Mouse (Mus musculus) ES-E14 (cell line): ENCODE data around the gene Inpp4b. TPM values are rescaled to one million over a fixed set of nuclear protein-coding genes. Genes with fewer than 3 reads are reported as not detected.

Experiments used
- DNase-seq: peaks from one replicate; pipeline ENCODE4 v3.0.0-alpha.2; 2013; ENCODE audit warnings: low read depth, low spot score
- H3K27ac ChIP-seq: 2 replicates; pipeline ENCODE4 v1.5.1; 2012; ENCODE audit warnings: low read depth, mild to moderate bottlenecking, low read length, moderate library complexity, mixed read lengths; ENCODE audit not compliant: poor library complexity, insufficient read depth, severe bottlenecking
- H3K36me3 ChIP-seq: 2 replicates; pipeline ENCODE4 v1.6.1; 2012; ENCODE audit warnings: mild to moderate bottlenecking, low read length, moderate library complexity, mixed read lengths; ENCODE audit not compliant: control insufficient read depth, poor library complexity, insufficient read depth, severe bottlenecking
- H3K4me1 ChIP-seq, 2 experiments: fragments of 150-350 bp in 1 of 2; sonication (generic) in 1 of 2; 2 replicates each; pipeline ENCODE4 v1.6.1; 2012; ENCODE audit warnings: low read length in 2 of 2, mild to moderate bottlenecking in 1 of 2, mixed read lengths in 1 of 2; ENCODE audit not compliant: control insufficient read depth in 2 of 2, insufficient read depth in 2 of 2, poor library complexity in 1 of 2
- H3K4me3 ChIP-seq, 2 experiments: fragments of 150-350 bp in 1 of 2; sonication (generic) in 1 of 2; 2 replicates each; pipeline ENCODE4 v1.5.1; 2012; ENCODE audit warnings: low read length in 2 of 2, low read depth in 1 of 2, mild to moderate bottlenecking in 1 of 2, mixed read lengths in 1 of 2; ENCODE audit not compliant: insufficient read depth in 1 of 2, poor library complexity in 1 of 2, severe bottlenecking in 1 of 2
- H3K9ac ChIP-seq: 2 replicates; pipeline ENCODE4 v1.6.1; 2012; ENCODE audit warnings: low read depth, mild to moderate bottlenecking, low read length, mixed read lengths; ENCODE audit not compliant: poor library complexity, insufficient read depth, severe bottlenecking
- H3K9me3 ChIP-seq: fragments of 150-350 bp; sonication (generic); 2 replicates; pipeline ENCODE4 v1.6.1; 2012; ENCODE audit warnings: low read depth, mild to moderate bottlenecking, low read length; ENCODE audit not compliant: control insufficient read depth, insufficient read depth
- CHD2 ChIP-seq: IDR thresholded peaks from 2 replicates; pipeline ENCODE4 v1.6.1; 2014; ENCODE audit warnings: mild to moderate bottlenecking, low read depth, low read length, inconsistent platforms
- HCFC1 ChIP-seq: IDR thresholded peaks from 2 replicates; pipeline ENCODE4 v1.6.1; 2012; ENCODE audit warnings: low read length, inconsistent platforms, borderline replicate concordance; ENCODE audit not compliant: insufficient read depth
- MAFK ChIP-seq: IDR thresholded peaks from 2 replicates; pipeline ENCODE4 v1.6.1; 2014; ENCODE audit warnings: mild to moderate bottlenecking, low read depth, low read length, inconsistent platforms; ENCODE audit not compliant: insufficient read depth
- ZC3H11A ChIP-seq: IDR thresholded peaks from 2 replicates; pipeline ENCODE4 v1.6.1; 2012; ENCODE audit warnings: low read depth, mild to moderate bottlenecking, inconsistent platforms, low read length, borderline replicate concordance
- ZNF384 ChIP-seq: IDR thresholded peaks from 2 replicates; pipeline ENCODE4 v1.6.1; 2012; ENCODE audit warnings: low read depth, low read length, inconsistent platforms
- in situ Hi-C, 2 experiments: fragments of 600-800 bp; cut with MboI; formaldehyde crosslinking; loops; one replicate each; pipeline ENCODE4 v1.15.1; 2025; ENCODE audit warnings: low sequenced_read_pairs in 2 of 2, inconsistent platforms in 1 of 2; ENCODE audit not compliant: unreplicated experiment in 2 of 2
- total RNA-seq: library from RNA; depleted of rRNA; stranded (reverse); fragments of 300-350 nt; gene quantifications from 2 replicates; pipeline ENCODE4 v1.2.3, GENCODE M21; 2012

The Inpp4b gene
- total RNA-seq, 1 experiment, result 0.98 TPM

DNA sequence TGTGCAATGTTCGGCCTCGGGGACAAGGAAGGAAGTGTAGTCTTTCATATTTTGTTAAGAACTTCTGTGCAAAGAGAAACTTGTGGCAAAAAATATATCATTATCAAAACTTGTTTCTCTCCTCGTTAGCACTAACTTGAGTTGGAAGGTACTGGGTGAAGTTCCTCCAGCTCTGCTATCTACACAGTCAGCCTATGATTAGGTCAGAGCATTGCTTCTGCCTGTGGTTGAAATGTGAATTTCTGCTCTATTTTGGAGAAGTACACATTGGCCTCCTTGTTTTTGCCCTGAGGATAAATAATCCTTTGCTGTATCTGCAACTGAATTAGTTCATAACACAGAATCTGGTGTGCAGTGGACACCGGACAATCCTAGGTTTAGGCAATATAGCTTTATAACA, 431.7 kb downstream of the Inpp4b start:
- Histone ChIP-seq H3K9ac (no peak overlapping the region), H3K27ac (no peak overlapping the region), H3K36me3 (no peaks in the 10 kb centered on the region), H3K9me3 (no peaks in the 10 kb centered on the region), H3K4me3 (no peak overlapping the region), H3K4me1 (no peaks in the 10 kb centered on the region)
- no peak for TF ChIP-seq HCFC1
- TF ChIP-seq ZNF384, result no peak
- TF ChIP-seq CHD2, result no peak
- no peak for TF ChIP-seq MAFK
- no peak for TF ChIP-seq ZC3H11A
- no peak for DNase-seq
- in situ Hi-C loops, result no loop called here

DNA sequence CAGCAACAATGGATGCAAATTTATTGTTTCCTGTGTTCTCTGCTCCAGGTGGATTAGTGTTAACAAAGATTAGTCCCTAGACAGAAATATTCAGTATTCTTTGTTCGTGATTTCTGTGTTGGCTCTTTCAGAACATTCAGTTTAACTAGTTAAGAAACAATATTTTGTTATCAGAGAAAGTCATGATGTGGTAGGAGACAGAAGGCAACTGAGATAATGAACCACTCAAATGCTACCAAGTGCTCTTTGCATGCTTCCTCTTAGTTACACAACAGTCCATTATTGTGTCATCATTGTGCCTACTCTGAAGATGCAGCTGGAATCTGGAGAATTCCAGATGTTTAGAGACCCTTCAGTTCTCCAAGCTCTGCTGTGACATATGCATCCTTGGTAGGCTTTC, 432.1 kb downstream of the Inpp4b start:
- H3K27ac ChIP-seq, result no peak overlapping the region
- H3K9me3 ChIP-seq, result no peaks in the 10 kb centered on the region
- in situ Hi-C loops, result no loop called here
- no peak for TF ChIP-seq ZNF384
- TF ChIP-seq HCFC1, result no peak
- no peak for TF ChIP-seq MAFK
- H3K36me3 ChIP-seq, result no peaks in the 10 kb centered on the region
- no peaks in the 10 kb centered on the region for H3K4me1 ChIP-seq
- H3K4me3 ChIP-seq, result no peak overlapping the region
- no peak for DNase-seq
- no peak overlapping the region for H3K9ac ChIP-seq

DNA sequence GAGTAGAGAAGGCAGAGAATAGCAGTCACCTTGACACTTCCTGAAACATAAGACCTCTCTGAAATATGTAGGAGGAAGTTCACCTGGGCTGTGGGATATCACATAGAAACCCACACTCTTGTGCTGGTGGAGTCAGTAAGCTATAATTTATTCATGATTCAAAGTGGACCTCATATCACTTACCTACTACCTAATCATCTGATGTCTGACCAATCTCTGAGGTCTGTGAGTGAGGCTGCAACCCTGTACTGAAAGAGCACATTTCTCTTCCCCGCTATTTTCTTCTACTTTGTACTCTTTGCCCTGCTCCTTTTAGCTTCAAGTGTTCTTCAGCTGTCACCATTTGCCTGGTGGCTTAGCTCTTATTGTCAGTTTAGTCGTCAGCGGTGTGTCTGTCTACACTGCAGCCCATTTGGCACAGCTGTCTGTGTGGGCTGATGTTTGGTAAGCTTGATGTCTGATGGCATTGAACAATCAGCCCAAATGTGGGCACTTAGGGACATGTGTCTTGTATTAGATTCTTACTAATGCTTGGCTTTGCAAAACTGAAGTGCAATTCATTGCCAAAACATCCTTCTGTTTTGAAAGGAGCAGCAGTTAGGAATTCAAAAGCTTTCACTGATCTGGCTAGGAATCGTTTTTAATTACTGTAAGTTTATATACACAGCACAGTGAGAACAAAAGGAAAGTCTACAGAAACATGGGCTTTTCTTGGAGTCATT, 434.3 kb downstream of the Inpp4b start:
- Histone ChIP-seq H3K27ac (no peak overlapping the region), H3K9ac (no peak overlapping the region), H3K9me3 (no peaks in the 10 kb centered on the region), H3K4me1 (no peaks in the 10 kb centered on the region), H3K4me3 (no peak overlapping the region), H3K36me3 (no peaks in the 10 kb centered on the region)
- DNase-seq, result no peak
- TF ChIP-seq HCFC1 (no peak), MAFK (no peak), CHD2 (no peak), ZC3H11A (no peak), ZNF384 (no peak)
- in situ Hi-C loops, result no loop called here

DNA sequence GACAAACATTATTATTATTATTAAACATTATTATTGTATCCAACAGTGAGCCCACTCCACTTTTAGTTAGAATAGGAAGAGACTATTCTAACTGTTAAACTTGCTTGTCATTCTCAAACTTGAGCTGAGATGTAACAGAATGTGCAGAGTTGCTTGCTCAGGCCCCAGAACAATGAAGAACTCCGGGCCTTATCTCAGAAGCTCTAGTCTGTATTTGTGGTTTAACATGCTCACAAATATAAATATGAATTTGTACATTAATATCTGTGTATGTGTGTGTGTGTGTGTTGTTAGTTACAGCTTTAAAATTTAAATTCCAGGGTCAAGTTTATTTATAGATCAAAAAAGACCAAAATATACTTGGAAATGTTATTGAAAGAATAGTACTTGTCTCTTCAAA, 435.3 kb downstream of the Inpp4b start:
- Histone ChIP-seq H3K9me3 (no peaks in the 10 kb centered on the region), H3K4me1 (no peaks in the 10 kb centered on the region), H3K36me3 (no peaks in the 10 kb centered on the region), H3K4me3 (no peak overlapping the region), H3K27ac (no peak overlapping the region), H3K9ac (no peak overlapping the region)
- no peak for DNase-seq
- TF ChIP-seq HCFC1 (no peak), MAFK (no peak), CHD2 (no peak), ZC3H11A (no peak)
- in situ Hi-C loops, result no loop called here

DNA sequence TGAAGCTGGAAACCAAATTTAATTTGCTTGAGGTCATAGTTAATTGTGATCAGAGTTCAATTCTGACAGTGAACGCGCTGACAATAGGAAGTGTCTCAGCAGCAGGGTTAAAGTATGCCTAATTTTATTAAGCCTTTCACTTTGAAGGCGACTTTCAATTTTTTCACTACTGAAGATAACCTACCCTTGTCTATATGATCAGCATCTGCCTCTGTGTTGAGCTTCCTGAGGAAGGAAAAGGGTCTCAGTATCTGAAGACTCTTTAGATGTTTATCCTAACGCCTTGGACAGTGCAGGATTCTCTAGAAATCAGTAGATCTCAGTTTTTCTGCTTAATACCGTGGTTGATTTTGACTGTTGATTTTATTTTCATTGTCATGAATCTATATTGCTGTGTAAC, 437.1 kb downstream of the Inpp4b start:
- Histone ChIP-seq H3K9me3 (no peaks in the 10 kb centered on the region), H3K36me3 (no peaks in the 10 kb centered on the region), H3K4me1 (no peaks in the 10 kb centered on the region), H3K27ac (no peak overlapping the region), H3K4me3 (no peak overlapping the region), H3K9ac (no peak overlapping the region)
- DNase-seq, result no peak
- TF ChIP-seq MAFK, result no peak
- in situ Hi-C loops, result no loop called here
